Mouse (Mus musculus) myocyte (in vitro differentiated cells): ENCODE measurements at regions not wholly inside any gene's neighbourhood (a gene's known extent, or its start where the extent isn't known, plus 50 kb on each side); places are given as distances from the start of the nearest gene placed in this dataset.

Experiments
- CEBPB ChIP-seq: IDR thresholded peaks from 2 replicates; pipeline ENCODE4 v1.6.1; 2011; ENCODE audit warnings: mild to moderate bottlenecking, moderate library complexity; ENCODE audit not compliant: poor library complexity, insufficient read depth, severe bottlenecking
- MYOD1 ChIP-seq, 3 experiments: IDR thresholded peaks; one replicate each; pipeline ENCODE4 v1.6.1; 2011; ENCODE audit warnings: control low read depth in 2 of 3, low read depth in 2 of 3, mild to moderate bottlenecking in 2 of 3, moderate library complexity in 1 of 3; ENCODE audit not compliant: insufficient read length in 2 of 3, control insufficient read depth in 1 of 3
- POLR2A ChIP-seq: IDR thresholded peaks from one replicate; pipeline ENCODE4 v1.6.1; 2011; ENCODE audit warnings: low read depth, mild to moderate bottlenecking, control low read depth, moderate library complexity; ENCODE audit not compliant: insufficient read length
- POLR2AphosphoS2 ChIP-seq: IDR thresholded peaks from one replicate; pipeline ENCODE4 v1.6.1; 2011; ENCODE audit warnings: low read depth, control low read depth; ENCODE audit not compliant: insufficient read length
- USF1 ChIP-seq: IDR thresholded peaks from one replicate; pipeline ENCODE4 v1.6.1; 2011; ENCODE audit warnings: low read depth, mild to moderate bottlenecking, control low read depth, moderate library complexity

DNA sequence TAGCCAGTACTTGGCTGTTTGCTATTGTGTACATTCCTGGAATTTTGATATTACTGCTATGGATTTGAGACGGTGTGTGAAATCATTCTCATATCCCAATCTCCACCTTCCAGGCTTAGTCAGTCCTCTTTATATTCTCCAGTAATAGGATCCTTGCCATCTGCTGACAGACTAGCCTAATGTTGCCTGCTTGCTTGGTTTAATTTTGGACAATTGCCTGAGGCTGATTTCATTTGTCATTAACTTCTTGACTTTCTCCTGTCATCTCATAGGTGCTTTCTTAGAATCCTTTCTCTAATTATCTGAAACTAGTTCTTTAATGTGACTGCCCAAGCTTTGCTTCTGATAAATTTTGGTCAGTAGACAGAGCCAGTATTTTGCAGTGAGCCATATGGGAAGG lies 696.2 kb downstream of the Hace1 start:
- no peak for TF ChIP-seq POLR2A
- TF ChIP-seq CEBPB = no peak
- no peak for TF ChIP-seq MYOD1 (IDR thresholded peaks at IDR 0.05; ENCODE audit: control insufficient read depth in 1 of 3, insufficient read length in 2 of 3, low read depth in 2 of 3)
- no peak for TF ChIP-seq POLR2AphosphoS2
- no peak for TF ChIP-seq USF1
